Mouse (Mus musculus) gastrocnemius, postnatal 4 days (tissue): Measurements from ENCODE around the gene Sult5a1. TPM values are rescaled to one million over a fixed set of nuclear protein-coding genes. Genes with fewer than 3 reads are reported as not detected.
A peak's percentile ranks its signal among the peaks of the same experiment; 100 is the strongest.

ENCODE experiments used
- DNase-seq, 2 experiments: peaks; one replicate each; pipeline ENCODE4 v3.0.0; 2021 to 2022; ENCODE audit warnings: low spot score in 2 of 2, mixed read lengths in 2 of 2
- microRNA-seq: library from miRNA; unstranded; fragments of <30 nt; microRNA quantifications from one replicate; pipeline ENCODE4 v1.2.0, GENCODE M21; 2021
- total RNA-seq, 2 experiments: library from RNA; stranded (reverse); gene quantifications; 2 replicates each; pipeline ENCODE4 v1.2.3; 2021

The Sult5a1 gene
- total RNA-seq, 2 experiments from 2014 or later, result 10.2 to 10.8 TPM

- peak; percentile 94 to 98 for DNase-seq
Observed at GRCm38 (mm10) chr8:123101735-123102685, 56.1 kb downstream of the Sult5a1 start, which contains the start of gene Rpl13. Gene Rpl13, plus strand, starts transcription at chr8:123102350.

- DNase-seq, result no peak
Observed at GRCm38 (mm10) chr8:123101244-123101643, 56.9 kb downstream of the Sult5a1 start.

GRCm38 (mm10) chr8:123100288-123100687, 57.8 kb downstream of the Sult5a1 start:
- DNase-seq, result no peak

GRCm38 (mm10) chr8:123097786-123098584, 60.1 kb downstream of the Sult5a1 start:
- DNase-seq, result no peak

GRCm38 (mm10) chr8:123097216-123097615, 60.9 kb downstream of the Sult5a1 start:
- no peak for DNase-seq

Small RNA genes lying within 50 kb of the gene (microRNA-seq; reads per million reads assigned to microRNA genes)
- 0.63 reads per million for gene Mir7079
- not detected for gene Mir7080

Other genes starting within 250 kb of the Sult5a1 start
- 10 to 100 TPM; 81.1 to 92.9 TPM for gene Ankrd11, start 116.0 kb downstream of the Sult5a1 start, total RNA-seq
- 10 to 100 TPM; 61.0 to 63.2 TPM for gene Spg7, start 95.4 kb downstream of the Sult5a1 start, total RNA-seq
- gene Rpl13, start 56.0 kb downstream of the Sult5a1 start, total RNA-seq, result 100 to 1,000 TPM; 798 to 871 TPM
- gene Cpne7, start 40.9 kb downstream of the Sult5a1 start, total RNA-seq, result 1 to 10 TPM in 1 of 2 experiments, under 1 TPM in 1; 0.80 to 2.4 TPM
- 1 to 10 TPM; 4.7 to 9.6 TPM for gene Dpep1, start 27.9 kb upstream of the Sult5a1 start, total RNA-seq
- gene Chmp1a, start 54.4 kb upstream of the Sult5a1 start, total RNA-seq, result 10 to 100 TPM; 48.1 to 68.1 TPM
- 1 to 10 TPM; 1.2 TPM for gene Spata33, start 54.5 kb upstream of the Sult5a1 start, total RNA-seq
- 10 to 100 TPM; 26.7 to 27.4 TPM for gene Cdk10, start 66.5 kb upstream of the Sult5a1 start, total RNA-seq
- gene Spata2l, start 77.9 kb upstream of the Sult5a1 start, total RNA-seq, result 1 to 10 TPM; 2.3 to 2.4 TPM
- 10 to 100 TPM; 14.9 to 17.5 TPM for gene Zfp276, start 95.9 kb upstream of the Sult5a1 start, total RNA-seq
- 10 to 100 TPM; 18.6 to 19.6 TPM for gene Vps9d1, start 96.0 kb upstream of the Sult5a1 start, total RNA-seq
- 10 to 100 TPM in 1 of 2 experiments, 1 to 10 TPM in 1; 9.5 to 12.1 TPM for gene Fanca, start 160.3 kb upstream of the Sult5a1 start, total RNA-seq
- 1 to 10 TPM in 1 of 2 experiments, under 1 TPM in 1; 0.70 to 1.3 TPM for gene Spire2, start 174.4 kb upstream of the Sult5a1 start, total RNA-seq
- gene Tcf25, start 215.4 kb upstream of the Sult5a1 start, total RNA-seq, result 100 to 1,000 TPM; 174 to 177 TPM
- not detected for gene Mc1r, start 248.8 kb upstream of the Sult5a1 start, total RNA-seq